Mouse (Mus musculus): Measurements from ENCODE around the gene Lcn12. TPM values are rescaled to one million over a fixed set of nuclear protein-coding genes. Genes with fewer than 3 reads are reported as not detected.

The Lcn12 gene
- polyA plus RNA-seq, 1 experiment, result not detected

- Histone ChIP-seq H3K27me3 (ENCODE audit: control insufficient read depth, insufficient read depth, low read length) (no peaks in the 10 kb centered on the region), H3K4me1 (ENCODE audit: control insufficient read depth, insufficient read depth, low read length) (peaks cover 14% of the 10 kb centered on the region), H3K4me3 (ENCODE audit: control insufficient read depth, low read depth, low read length) (no peak overlapping the region), H3K36me3 (ENCODE audit: control insufficient read depth, insufficient read depth, low read length) (no peaks in the 10 kb centered on the region), H3K27ac (ENCODE audit: control insufficient read depth, insufficient read depth, low read depth, low read length) (no peak overlapping the region)
- TF ChIP-seq POLR2A (IDR thresholded peaks at IDR 0.05; ENCODE audit: control insufficient read depth, low read depth, low read length), result no peak
- no peak for TF ChIP-seq CTCF (IDR thresholded peaks at IDR 0.05; ENCODE audit: control insufficient read depth, insufficient read depth, insufficient replicate concordance, low read depth, low read length)
Observed at GRCm38 (mm10) chr2:25457022-25457896, 36.5 kb downstream of the Lcn12 start.

- no peak within 1 kb of the TSS for H3K27ac ChIP-seq (ENCODE audit: control insufficient read depth, insufficient read depth, low read depth, low read length)
- no peaks in the 10 kb centered on the region for H3K27me3 ChIP-seq (ENCODE audit: control insufficient read depth, insufficient read depth, low read length)
- H3K36me3 ChIP-seq (ENCODE audit: control insufficient read depth, insufficient read depth, low read length), result no peaks in the 10 kb centered on the region
- TF ChIP-seq CTCF (IDR thresholded peaks at IDR 0.05; ENCODE audit: control insufficient read depth, insufficient read depth, insufficient replicate concordance, low read depth, low read length), result no peak
- TF ChIP-seq POLR2A (IDR thresholded peaks at IDR 0.05; ENCODE audit: control insufficient read depth, low read depth, low read length), result no peak
- H3K4me1 ChIP-seq (ENCODE audit: control insufficient read depth, insufficient read depth, low read length), result peaks cover 9% of the 10 kb centered on the region
- H3K4me3 ChIP-seq (ENCODE audit: control insufficient read depth, low read depth, low read length), result no peak within 1 kb of the TSS
Observed at GRCm38 (mm10) chr2:25456205-25456953, 37.3 kb downstream of the Lcn12 start, which contains the start of gene Clic3. Clic3 (plus strand) TSS chr2:25456838.

DNA sequence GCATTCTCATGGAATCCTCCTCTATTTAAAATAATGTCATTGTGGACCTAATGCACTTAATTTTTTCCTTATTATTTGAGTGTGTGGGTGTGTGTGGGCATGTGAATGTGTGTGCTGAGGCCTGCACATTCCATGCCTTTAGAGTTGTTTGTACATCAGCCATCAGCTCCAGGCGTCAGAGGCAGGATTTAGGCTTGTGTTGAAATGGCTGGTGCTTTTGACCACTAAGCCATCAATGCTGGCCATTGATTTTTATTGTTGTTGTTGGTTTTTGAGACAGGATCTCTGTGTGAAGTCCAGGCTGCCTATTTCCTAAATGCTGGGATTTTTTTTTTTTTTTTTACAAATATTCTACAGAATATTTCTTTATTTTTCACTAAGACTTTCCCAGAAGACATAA is 40.8 kb downstream of the Lcn12 start:
- Histone ChIP-seq H3K36me3 (ENCODE audit: control insufficient read depth, insufficient read depth, low read length) (no peaks in the 10 kb centered on the region), H3K27me3 (ENCODE audit: control insufficient read depth, insufficient read depth, low read length) (no peaks in the 10 kb centered on the region), H3K4me1 (ENCODE audit: control insufficient read depth, insufficient read depth, low read length) (no peaks in the 10 kb centered on the region; the same call in 1 of the 2 replicates), H3K4me3 (ENCODE audit: control insufficient read depth, low read depth, low read length) (no peak overlapping the region), H3K27ac (ENCODE audit: control insufficient read depth, insufficient read depth, low read depth, low read length) (no peak overlapping the region)
- TF ChIP-seq CTCF (IDR thresholded peaks at IDR 0.05; ENCODE audit: control insufficient read depth, insufficient read depth, insufficient replicate concordance, low read depth, low read length) (no peak), POLR2A (IDR thresholded peaks at IDR 0.05; ENCODE audit: control insufficient read depth, low read depth, low read length) (no peak)

DNA sequence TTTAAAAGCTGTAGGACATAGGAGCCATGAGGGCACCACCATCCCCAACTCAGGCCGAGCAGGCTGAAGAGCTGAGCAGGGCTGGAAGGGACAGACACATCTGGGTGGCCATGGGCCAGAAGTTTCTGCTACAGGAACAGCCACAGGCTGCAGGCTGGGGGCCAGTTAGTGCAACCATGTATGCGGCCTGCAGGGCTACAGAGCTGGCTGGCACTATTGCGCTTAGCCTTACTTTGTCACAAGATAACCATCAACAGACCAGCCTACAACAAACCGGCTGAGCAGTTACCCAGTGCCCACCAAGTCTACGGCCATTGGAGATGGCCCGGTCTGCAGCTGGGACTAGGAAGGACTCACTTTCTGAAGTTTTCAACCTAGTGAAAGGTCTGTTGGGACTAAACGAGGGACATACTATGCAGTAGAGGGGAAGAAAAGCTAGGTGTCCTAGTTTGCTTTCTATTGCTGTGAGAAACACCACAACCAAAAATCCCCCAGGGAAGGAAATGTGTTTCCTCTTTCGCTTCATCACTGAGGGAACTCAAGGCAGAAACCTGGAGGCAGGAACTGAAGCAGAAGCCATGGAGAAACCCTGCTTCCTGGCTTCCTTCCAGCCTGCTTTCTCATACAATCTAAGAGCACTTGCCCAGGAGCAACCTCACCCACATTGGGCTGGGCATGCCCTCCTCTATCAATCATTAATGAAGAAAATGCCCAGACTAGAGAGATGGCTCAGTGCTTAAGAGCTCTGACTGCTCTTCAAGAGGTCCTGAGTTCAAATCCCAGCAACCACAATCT is 42.7 kb downstream of the Lcn12 start:
- Histone ChIP-seq H3K4me3 (ENCODE audit: control insufficient read depth, low read depth, low read length) (no peak overlapping the region), H3K36me3 (ENCODE audit: control insufficient read depth, insufficient read depth, low read length) (no peaks in the 10 kb centered on the region), H3K4me1 (ENCODE audit: control insufficient read depth, insufficient read depth, low read length) (no peaks in the 10 kb centered on the region), H3K27ac (ENCODE audit: control insufficient read depth, insufficient read depth, low read depth, low read length) (no peak overlapping the region), H3K27me3 (ENCODE audit: control insufficient read depth, insufficient read depth, low read length) (no peaks in the 10 kb centered on the region)
- TF ChIP-seq CTCF (IDR thresholded peaks at IDR 0.05; ENCODE audit: control insufficient read depth, insufficient read depth, insufficient replicate concordance, low read depth, low read length) (no peak), POLR2A (IDR thresholded peaks at IDR 0.05; ENCODE audit: control insufficient read depth, low read depth, low read length) (no peak)

DNA sequence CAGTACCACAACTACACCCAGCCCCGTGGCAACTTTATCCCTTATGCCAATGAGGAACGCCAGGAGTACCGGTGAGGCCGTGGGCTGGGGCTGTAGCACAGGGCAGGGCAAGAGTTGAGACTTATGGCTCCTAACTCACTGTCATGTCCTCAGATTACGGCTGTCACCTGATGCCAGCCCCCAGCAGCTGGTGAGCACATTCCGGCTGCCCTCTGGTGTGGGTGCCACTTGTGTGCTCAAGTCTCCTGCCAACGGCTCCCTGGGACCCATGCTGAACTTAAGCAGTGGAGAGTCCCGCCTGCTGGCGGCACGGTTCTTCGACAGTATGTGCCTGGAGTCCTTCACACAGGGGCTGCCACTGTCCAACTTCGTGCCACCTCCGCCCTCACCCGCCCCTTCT is 51.0 kb downstream of the Lcn12 start:
- Histone ChIP-seq H3K27ac (ENCODE audit: control insufficient read depth, insufficient read depth, low read depth, low read length) (no peak overlapping the region), H3K4me1 (ENCODE audit: control insufficient read depth, insufficient read depth, low read length) (no peaks in the 10 kb centered on the region), H3K36me3 (ENCODE audit: control insufficient read depth, insufficient read depth, low read length) (no peaks in the 10 kb centered on the region), H3K27me3 (ENCODE audit: control insufficient read depth, insufficient read depth, low read length) (no peaks in the 10 kb centered on the region), H3K4me3 (ENCODE audit: control insufficient read depth, low read depth, low read length) (no peak overlapping the region)
- TF ChIP-seq POLR2A (IDR thresholded peaks at IDR 0.05; ENCODE audit: control insufficient read depth, low read depth, low read length) (no peak), CTCF (IDR thresholded peaks at IDR 0.05; ENCODE audit: control insufficient read depth, insufficient read depth, insufficient replicate concordance, low read depth, low read length) (no peak)

- no peak overlapping the region for H3K4me3 ChIP-seq (ENCODE audit: control insufficient read depth, low read depth, low read length)
- no peaks in the 10 kb centered on the region for H3K4me1 ChIP-seq (ENCODE audit: control insufficient read depth, insufficient read depth, low read length)
- H3K27me3 ChIP-seq (ENCODE audit: control insufficient read depth, insufficient read depth, low read length), result no peaks in the 10 kb centered on the region
- no peak overlapping the region for H3K27ac ChIP-seq (ENCODE audit: control insufficient read depth, insufficient read depth, low read depth, low read length)
- TF ChIP-seq POLR2A (IDR thresholded peaks at IDR 0.05; ENCODE audit: control insufficient read depth, low read depth, low read length) (no peak), CTCF (IDR thresholded peaks at IDR 0.05; ENCODE audit: control insufficient read depth, insufficient read depth, insufficient replicate concordance, low read depth, low read length) (no peak)
- H3K36me3 ChIP-seq (ENCODE audit: control insufficient read depth, insufficient read depth, low read length), result no peaks in the 10 kb centered on the region
Observed at GRCm38 (mm10) chr2:25441067-25441466, 52.6 kb downstream of the Lcn12 start.

Other genes starting within 250 kb of the Lcn12 start
- 7.0 and 7.9 TPM in 2 replicates for gene AL732309.1, start 247.0 kb downstream of the Lcn12 start, polyA plus RNA-seq (2012; rRNA removed)
- 63.3 and 69.3 TPM in 2 replicates for gene Tmem203, start 238.5 kb downstream of the Lcn12 start, polyA plus RNA-seq (2012; rRNA removed)
- 357 and 363 TPM in 2 replicates for gene Tprn, start 231.3 kb downstream of the Lcn12 start, polyA plus RNA-seq (2012; rRNA removed)
- 54.9 and 64.2 TPM in 2 replicates for gene Ssna1, start 221.5 kb downstream of the Lcn12 start, polyA plus RNA-seq (2012; rRNA removed)
- 29.3 and 32.3 TPM in 2 replicates for gene Anapc2, start 221.4 kb downstream of the Lcn12 start, polyA plus RNA-seq (2012; rRNA removed)
- gene Tmem210, start 205.8 kb downstream of the Lcn12 start, polyA plus RNA-seq (2012; rRNA removed), result 830 and 870 TPM in 2 replicates
- gene Lrrc26, start 204.0 kb downstream of the Lcn12 start, polyA plus RNA-seq (2012; rRNA removed), result 3.5 and 4.3 TPM in 2 replicates
- 0.38 and 0.75 TPM in 2 replicates for gene Grin1, start 174.7 kb downstream of the Lcn12 start, polyA plus RNA-seq (2012; rRNA removed)
- 25.4 and 29.3 TPM in 2 replicates for gene Man1b1, start 161.6 kb downstream of the Lcn12 start, polyA plus RNA-seq (2012; rRNA removed)
- 4.0 and 5.0 TPM in 2 replicates for gene Dpp7, start 137.6 kb downstream of the Lcn12 start, polyA plus RNA-seq (2012; rRNA removed)
- gene Uap1l1, start 128.2 kb downstream of the Lcn12 start, polyA plus RNA-seq (2012; rRNA removed), result 1.7 and 2.2 TPM in 2 replicates
- gene Sapcd2, start 121.6 kb downstream of the Lcn12 start, polyA plus RNA-seq (2012; rRNA removed), result 1.1 and 1.3 TPM in 2 replicates
- 6.2 and 6.5 TPM in 2 replicates for gene Entpd2, start 98.0 kb downstream of the Lcn12 start, polyA plus RNA-seq (2012; rRNA removed)
- 13.6 and 15.9 TPM in 2 replicates for gene Npdc1, start 94.6 kb downstream of the Lcn12 start, polyA plus RNA-seq (2012; rRNA removed)
- 0.10 TPM in 1 of 2 replicates, not detected in the other for gene Fut7, start 70.6 kb downstream of the Lcn12 start, polyA plus RNA-seq (2012; rRNA removed)
- 17.3 and 18.3 TPM in 2 replicates for gene Abca2, start 65.2 kb downstream of the Lcn12 start, polyA plus RNA-seq (2012; rRNA removed)
- 0.78 and 11.8 TPM in 2 replicates for gene Clic3, start 37.1 kb downstream of the Lcn12 start, polyA plus RNA-seq (2012; rRNA removed)
- 34.3 and 35.8 TPM in 2 replicates for gene Paxx, start 32.8 kb downstream of the Lcn12 start, polyA plus RNA-seq (2012; rRNA removed)
- gene Ptgds, start 23.9 kb downstream of the Lcn12 start, polyA plus RNA-seq (2012; rRNA removed), result 311 and 369 TPM in 2 replicates
- gene Fbxw5, start 6.8 kb upstream of the Lcn12 start, polyA plus RNA-seq (2012; rRNA removed), result 137 and 166 TPM in 2 replicates
- gene C8g, start 7.8 kb upstream of the Lcn12 start, polyA plus RNA-seq (2012; rRNA removed), result 58.4 and 70.5 TPM in 2 replicates
- 12.2 and 12.7 TPM in 2 replicates for gene Traf2, start 53.0 kb upstream of the Lcn12 start, polyA plus RNA-seq (2012; rRNA removed)
- 170 and 227 TPM in 2 replicates for gene Edf1, start 63.9 kb upstream of the Lcn12 start, polyA plus RNA-seq (2012; rRNA removed)
- gene Mamdc4, start 80.9 kb upstream of the Lcn12 start, polyA plus RNA-seq (2012; rRNA removed), result 1.7 and 8.5 TPM in 2 replicates
- 102 and 112 TPM in 2 replicates for gene Phpt1, start 81.3 kb upstream of the Lcn12 start, polyA plus RNA-seq (2012; rRNA removed)
- 0.11 and 0.19 TPM in 2 replicates for gene Ajm1, start 87.8 kb upstream of the Lcn12 start, polyA plus RNA-seq (2012; rRNA removed)
- 40.9 and 46.2 TPM in 2 replicates for gene Rabl6, start 114.6 kb upstream of the Lcn12 start, polyA plus RNA-seq (2012; rRNA removed)
- 101 and 107 TPM in 2 replicates for gene Ccdc183, start 123.8 kb upstream of the Lcn12 start, polyA plus RNA-seq (2012; rRNA removed)
- 24.0 and 26.8 TPM in 2 replicates for gene Tmem141, start 128.1 kb upstream of the Lcn12 start, polyA plus RNA-seq (2012; rRNA removed)
- 0.07 and 0.54 TPM in 2 replicates for gene Fcna, start 134.1 kb upstream of the Lcn12 start, polyA plus RNA-seq (2012; rRNA removed)
- not detected in 2 replicates for gene Lcn8, start 159.2 kb upstream of the Lcn12 start, polyA plus RNA-seq (2012; rRNA removed)
- gene Lcn5, start 164.0 kb upstream of the Lcn12 start, polyA plus RNA-seq (2012; rRNA removed), result not detected in 2 replicates
- not detected in 2 replicates for gene Lcn6, start 182.9 kb upstream of the Lcn12 start, polyA plus RNA-seq (2012; rRNA removed)
- not detected in 2 replicates for gene Lcn10, start 188.8 kb upstream of the Lcn12 start, polyA plus RNA-seq (2012; rRNA removed)
- gene Obp2a, start 206.1 kb upstream of the Lcn12 start, polyA plus RNA-seq (2012; rRNA removed), result not detected in 2 replicates
- 6.3 and 6.4 TPM in 2 replicates for gene Bmyc, start 212.8 kb upstream of the Lcn12 start, polyA plus RNA-seq (2012; rRNA removed)
- gene Obp2b, start 243.1 kb upstream of the Lcn12 start, polyA plus RNA-seq (2012; rRNA removed), result not detected in 2 replicates

Data from testis, adult 2 months (tissue).